Mouse (Mus musculus) bone marrow macrophage, adult 2 months (primary cell): ENCODE measurements around the gene Cldn5.

ENCODE experiments used
- CTCF ChIP-seq: IDR thresholded peaks from 2 replicates; pipeline ENCODE4 v1.5.1; 2012; ENCODE audit warnings: low read depth, mild to moderate bottlenecking, low read length, moderate library complexity
- POLR2A ChIP-seq: IDR thresholded peaks from 2 replicates; pipeline ENCODE4 v1.6.1; 2012; ENCODE audit warnings: mild to moderate bottlenecking, low read depth, low read length, borderline replicate concordance

DNA sequence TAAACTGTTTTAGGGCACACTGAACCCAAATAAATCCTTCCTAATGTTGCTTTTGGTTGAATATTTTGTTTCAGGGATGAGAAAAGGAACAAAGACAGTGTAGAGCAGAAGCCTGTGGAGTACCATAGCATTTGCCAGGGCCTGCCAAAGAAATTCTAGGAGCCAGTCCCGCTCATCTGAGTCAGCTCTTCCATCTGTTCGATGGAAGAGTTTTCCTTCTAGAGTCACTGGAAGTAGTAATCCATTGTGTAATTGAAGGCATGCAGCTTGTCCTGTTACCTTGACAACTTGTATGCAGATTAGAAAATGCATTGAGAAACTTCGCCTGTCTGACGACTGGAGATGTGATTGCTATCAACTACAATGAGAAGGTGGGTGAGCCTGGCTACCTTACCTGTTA is 46.3 kb downstream of the Cldn5 start:
- TF ChIP-seq CTCF (no peak), POLR2A (no peak)
